Mouse (Mus musculus): ENCODE measurements around the gene Unc93a2.
"Not testable (repeated sequence)": the region's sequence is repeated elsewhere in the genome, so short reads cannot be mapped to it uniquely, and the experiment has no call there.

DNA sequence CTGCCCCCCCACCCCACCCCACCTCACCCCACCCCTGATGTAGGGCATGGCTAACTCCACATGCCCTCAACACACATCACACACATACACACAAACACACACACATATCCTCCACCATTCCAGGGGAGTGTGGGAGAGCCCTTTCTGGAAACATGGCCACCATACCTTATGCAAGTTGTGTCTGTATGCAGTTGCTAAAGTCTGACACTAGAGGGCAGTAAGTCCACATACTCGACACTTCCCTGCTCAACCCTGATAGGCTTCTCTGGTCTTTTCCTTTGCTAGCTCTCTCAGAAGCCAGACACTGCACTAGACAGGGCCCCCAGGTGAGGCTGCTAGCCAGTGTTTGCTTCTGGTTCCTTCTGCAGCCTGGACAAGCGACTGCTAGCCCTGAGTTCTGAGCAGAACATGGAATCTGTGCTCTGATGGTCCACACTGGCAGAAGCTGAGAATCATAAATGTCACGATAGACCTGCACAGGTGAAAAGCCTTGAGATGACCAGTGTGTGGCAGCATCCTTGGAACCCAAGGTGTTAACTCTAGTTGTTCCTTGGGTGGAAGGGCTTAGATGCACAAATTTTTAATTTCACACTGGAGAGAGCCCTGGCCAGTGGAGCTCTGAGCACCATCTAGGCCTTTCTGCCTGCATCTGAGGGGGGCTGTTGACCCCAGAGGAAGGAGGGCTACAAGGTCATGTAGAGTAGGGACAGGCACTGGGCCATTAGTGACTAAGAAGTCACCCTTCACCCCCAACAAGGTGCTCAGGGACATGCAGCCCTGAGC lies 35.1 kb upstream of the Unc93a2 start:
- not testable (repeated sequence) for TF ChIP-seq CTCF (IDR thresholded peaks at IDR 0.05; ENCODE audit: extremely low read depth, insufficient read length, insufficient replicate concordance, low read depth, low read length); POLR2A (IDR thresholded peaks at IDR 0.05; ENCODE audit: low read depth, low read length)
